Mouse (Mus musculus) hindbrain, embryonic 11.5 days (tissue): ENCODE results near the gene Phox2a. TPM values are rescaled to one million over a fixed set of nuclear protein-coding genes. Genes with fewer than 3 reads are reported as not detected.
A peak's percentile ranks its signal among the peaks of the same experiment; 100 is the strongest.

Experiments used
- ATAC-seq: fragments of 200-750 bp; cut with Nextera tagmentation; 2 replicates; pipeline ENCODE4 v1.8.0; 2017; ENCODE audit warnings: mild to moderate bottlenecking, moderate TSS enrichment, moderate library complexity; ENCODE audit not compliant: low FRiP score
- DNase-seq: peaks from one replicate; pipeline ENCODE4 v3.0.0-alpha.2; 2015; ENCODE audit warnings: low spot score
- H3K27ac ChIP-seq: fragments of 300-500 bp; sonication (generic); 2 replicates; pipeline ENCODE4 v1.5.1; 2014; ENCODE audit warnings: mild to moderate bottlenecking, low read depth, low read length
- H3K27me3 ChIP-seq: fragments of 300-500 bp; sonication (generic); 2 replicates; pipeline ENCODE4 v1.6.1; 2014; ENCODE audit warnings: mild to moderate bottlenecking, low read length, moderate library complexity, mixed read lengths; ENCODE audit not compliant: control insufficient read depth, insufficient read depth
- H3K36me3 ChIP-seq: fragments of 300-500 bp; sonication (generic); 2 replicates; pipeline ENCODE4 v1.6.1; 2014; ENCODE audit warnings: mild to moderate bottlenecking, low read length, moderate library complexity, mixed read lengths; ENCODE audit not compliant: control insufficient read depth, insufficient read depth
- H3K4me1 ChIP-seq: fragments of 300-500 bp; sonication (generic); replicated peaks from 2 replicates; pipeline ENCODE4 v1.6.1; 2014; ENCODE audit warnings: low read length, mixed read lengths; ENCODE audit not compliant: control insufficient read depth, insufficient read depth
- H3K4me2 ChIP-seq: fragments of 300-500 bp; sonication (generic); replicated peaks from 2 replicates; pipeline ENCODE4 v1.6.1; 2014; ENCODE audit warnings: mild to moderate bottlenecking, low read depth, low read length
- H3K4me3 ChIP-seq: fragments of 300-500 bp; sonication (generic); 2 replicates; pipeline ENCODE4 v1.5.1; 2014; ENCODE audit warnings: low read depth, low read length
- H3K9ac ChIP-seq: fragments of 300-500 bp; sonication (generic); 2 replicates; pipeline ENCODE4 v1.6.1; 2014; ENCODE audit warnings: low read depth, low read length
- H3K9me3 ChIP-seq: fragments of 300-500 bp; sonication (generic); 2 replicates; pipeline ENCODE4 v1.6.1; 2016; ENCODE audit warnings: low read length; ENCODE audit not compliant: control insufficient read depth
- WGBS: fragments of 180-500 bp; shearing (Covaris S2); extraction: QIAGEN DNeasy Blood & Tissue Kit; methylation state at CpG from one replicate; pipeline ENCODE4 v1.1.7; 2014; 5-methylcytosine and 5-hydroxymethylcytosine counted together
- polyA plus RNA-seq: library from polyadenylated mRNA; unstranded; fragments of >200 nt; fragmentation: Nextera tagmentation; extraction: Ambion mirVana; gene quantifications from 2 replicates; pipeline ENCODE4 v1.2.1, GENCODE M21; 2014

Gene Phox2a
- polyA plus RNA-seq, 1 experiment from 2014 or later = 6.3 TPM

- H3K4me1 ChIP-seq = peaks cover 3% of the 10 kb centered on the region; the same call in 1 of the 2 replicates
- WGBS = 24% methylated on average over 32 of the region's 32 CpGs
- no peaks in the 10 kb centered on the region for H3K9me3 ChIP-seq
- H3K36me3 ChIP-seq = peaks cover 6% of the 10 kb centered on the region; the same call in 1 of the 2 replicates
- H3K4me2 ChIP-seq = no peak overlapping the region
- no peak overlapping the region for H3K27ac ChIP-seq
- H3K27me3 ChIP-seq = peaks cover 53% of the 10 kb centered on the region
- DNase-seq = peak; percentile 51
- H3K4me3 ChIP-seq = no peak overlapping the region
- H3K9ac ChIP-seq = no peak overlapping the region
- ATAC-seq = peak; percentile 36; the same call in 1 of the 2 replicates
Measured at GRCm38 (mm10) chr7:101822836-101823757, 5.0 kb downstream of the Phox2a start.

GRCm38 (mm10) chr7:101823758-101824630 lies 5.9 kb downstream of the Phox2a start:
- H3K27me3 ChIP-seq = peaks cover 44% of the 10 kb centered on the region
- 0 out of 2 replicates have a peak, but pooled peaks cover 3% of the 10 kb centered on the region for H3K4me1 ChIP-seq
- H3K4me3 ChIP-seq = no peak overlapping the region
- 81% methylated on average over 18 of the region's 18 CpGs for WGBS
- no peak overlapping the region for H3K9ac ChIP-seq
- no peak overlapping the region for H3K27ac ChIP-seq
- no peak for DNase-seq
- no peak overlapping the region for H3K4me2 ChIP-seq
- H3K9me3 ChIP-seq = no peaks in the 10 kb centered on the region
- H3K36me3 ChIP-seq = peaks cover 9% of the 10 kb centered on the region; the same call in 1 of the 2 replicates
- 0 out of 2 replicates have a peak, but pooled peaks have one; percentile 3 for ATAC-seq

- H3K9ac ChIP-seq = no peak overlapping the region
- DNase-seq = no peak
- H3K9me3 ChIP-seq = no peaks in the 10 kb centered on the region
- no peak overlapping the region for H3K4me3 ChIP-seq
- H3K27ac ChIP-seq = no peak overlapping the region
- 96% methylated on average over 3 of the region's 3 CpGs for WGBS
- peaks cover 3% of the 10 kb centered on the region; the same call in 1 of the 2 replicates for H3K4me1 ChIP-seq
- H3K4me2 ChIP-seq = no peak overlapping the region
- no peaks in the 10 kb centered on the region for H3K27me3 ChIP-seq
- ATAC-seq = no peak
- peaks cover 20% of the 10 kb centered on the region for H3K36me3 ChIP-seq
Measured at GRCm38 (mm10) chr7:101830373-101830772, 12.3 kb downstream of the Phox2a start.

- WGBS = 91% methylated on average over 8 of the region's 8 CpGs
- Histone ChIP-seq H3K27me3 (no peaks in the 10 kb centered on the region), H3K9ac (no peak overlapping the region), H3K4me2 (no peak overlapping the region), H3K27ac (no peak overlapping the region), H3K36me3 (peaks cover 17% of the 10 kb centered on the region), H3K4me3 (no peak overlapping the region), H3K9me3 (no peaks in the 10 kb centered on the region), H3K4me1 (peaks cover 3% of the 10 kb centered on the region; the same call in 1 of the 2 replicates)
- ATAC-seq (no peak), DNase-seq (no peak)
Measured at GRCm38 (mm10) chr7:101831437-101831836, 13.3 kb downstream of the Phox2a start.

- H3K4me3 ChIP-seq = no peak overlapping the region
- H3K9me3 ChIP-seq = no peaks in the 10 kb centered on the region
- H3K27me3 ChIP-seq = no peaks in the 10 kb centered on the region
- peaks cover 14% of the 10 kb centered on the region for H3K36me3 ChIP-seq
- 95% methylated on average over 4 of the region's 4 CpGs for WGBS
- ATAC-seq = no peak
- no peak for DNase-seq
- H3K27ac ChIP-seq = no peak overlapping the region
- no peak overlapping the region for H3K4me2 ChIP-seq
- H3K4me1 ChIP-seq = peaks cover 3% of the 10 kb centered on the region; the same call in 1 of the 2 replicates
- H3K9ac ChIP-seq = no peak overlapping the region
Measured at GRCm38 (mm10) chr7:101832372-101832771, 14.3 kb downstream of the Phox2a start.

- no peak for ATAC-seq
- Histone ChIP-seq H3K36me3 (peaks cover 12% of the 10 kb centered on the region), H3K4me1 (peaks cover 4% of the 10 kb centered on the region; the same call in 1 of the 2 replicates), H3K9ac (no peak overlapping the region), H3K4me3 (no peak overlapping the region), H3K4me2 (no peak overlapping the region), H3K27me3 (no peaks in the 10 kb centered on the region), H3K27ac (no peak overlapping the region), H3K9me3 (no peaks in the 10 kb centered on the region)
- 75% methylated on average over 5 of the region's 5 CpGs for WGBS
- peak; percentile 5 for DNase-seq
Measured at GRCm38 (mm10) chr7:101833352-101833751, 15.2 kb downstream of the Phox2a start.

- Histone ChIP-seq H3K9ac (no peak overlapping the region), H3K27me3 (no peaks in the 10 kb centered on the region), H3K4me3 (no peak overlapping the region), H3K9me3 (no peaks in the 10 kb centered on the region), H3K27ac (peak overlapping the region; percentile 24; the same call in 1 of the 2 replicates), H3K4me1 (peaks cover 6% of the 10 kb centered on the region; the same call in 1 of the 2 replicates), H3K36me3 (peaks cover 12% of the 10 kb centered on the region), H3K4me2 (no peak overlapping the region)
- WGBS = 63% methylated on average over 3 of the region's 3 CpGs
- no peak for ATAC-seq
- DNase-seq = peak; percentile 15
Measured at GRCm38 (mm10) chr7:101833916-101834584, 15.9 kb downstream of the Phox2a start.

- DNase-seq (peak; percentile 24), ATAC-seq (no peak)
- H3K36me3 ChIP-seq = peaks cover 12% of the 10 kb centered on the region
- no peak overlapping the region for H3K9ac ChIP-seq
- no peak overlapping the region for H3K4me2 ChIP-seq
- peak overlapping the region; percentile 24; the same call in 1 of the 2 replicates for H3K27ac ChIP-seq
- no peaks in the 10 kb centered on the region for H3K9me3 ChIP-seq
- H3K4me3 ChIP-seq = peak overlapping the region; percentile 0; the same call in 1 of the 2 replicates
- peaks cover 6% of the 10 kb centered on the region; the same call in 1 of the 2 replicates for H3K4me1 ChIP-seq
- WGBS = 55% methylated on average over 3 of the region's 3 CpGs
- H3K27me3 ChIP-seq = no peaks in the 10 kb centered on the region
Measured at GRCm38 (mm10) chr7:101834903-101835302, 16.8 kb downstream of the Phox2a start.
